Comparison of ENCODE assay signal across 8 mouse cellular contexts in the genomic region with DNA sequence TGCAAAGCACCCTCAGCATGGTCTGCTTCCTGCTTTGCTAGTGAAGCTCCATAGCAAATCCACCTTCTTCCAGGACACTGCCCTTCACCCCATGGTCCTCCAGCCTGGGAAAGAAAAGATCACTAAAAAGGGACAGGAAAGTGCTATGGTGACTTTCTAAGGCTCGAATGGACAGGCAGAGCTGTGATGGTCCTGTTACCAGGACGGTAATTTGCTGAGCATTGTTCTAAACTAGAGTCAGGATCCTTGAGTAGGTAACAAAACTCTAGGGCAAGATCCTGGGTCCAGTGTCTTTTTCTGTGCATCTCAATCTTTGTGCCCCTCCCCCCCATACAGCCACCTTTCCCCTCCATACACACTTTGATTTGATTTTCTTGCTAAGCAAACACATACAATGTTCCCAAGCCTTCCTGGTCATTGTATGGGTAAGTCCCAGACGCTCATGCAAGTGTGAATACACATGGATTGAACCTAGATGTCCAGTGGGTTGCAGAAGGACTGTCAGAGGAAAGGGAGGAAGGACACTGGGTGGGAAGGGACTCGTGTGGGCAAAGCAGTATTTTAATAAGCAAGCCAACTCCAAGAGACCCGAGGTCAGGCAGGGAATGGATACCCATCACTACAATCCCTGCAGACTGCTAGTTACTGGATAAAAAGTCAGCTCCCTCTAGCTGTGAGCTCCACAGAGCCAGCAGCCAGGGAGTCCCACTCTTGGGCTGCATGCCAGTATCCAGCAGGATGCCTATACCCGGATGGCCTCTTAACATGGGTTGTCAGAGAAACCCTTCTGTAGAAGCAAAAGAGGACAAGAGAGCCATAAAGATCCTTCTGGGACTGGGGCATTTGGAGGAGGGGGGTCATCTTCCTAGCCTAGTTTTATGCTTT.
DNase-seq lines count a peak whose midpoint lies in the region; ATAC-seq lines count a peak whose summit lies in the region.

No protein-coding gene starts in this region.

- 21% methylated on average over 6 of the region's 6 CpGs for WGBS in forebrain, embryonic 10.5 days
- WGBS in hindbrain, embryonic 14.5 days: 5% methylated on average over 6 of the region's 6 CpGs
- 4% methylated on average over 6 of the region's 6 CpGs for WGBS in midbrain, embryonic 16.5 days

- peak overlapping the region; percentile 38 for H3K4me3 ChIP-seq in forebrain, embryonic 10.5 days
- H3K4me3 ChIP-seq in hindbrain, embryonic 14.5 days (replicated peaks; ENCODE audit: low read length): no peak overlapping the region
- H3K4me3 ChIP-seq in midbrain, embryonic 16.5 days (ENCODE audit: low read depth, low read length): no peak overlapping the region

- peak; percentile 41; the same call in 1 of the 2 replicates for ATAC-seq in hindbrain, embryonic 14.5 days (ENCODE audit: low FRiP score)
- ATAC-seq in midbrain, embryonic 16.5 days: peak; percentile 18; the same call in 1 of the 2 replicates

- H3K9ac ChIP-seq in hindbrain, embryonic 14.5 days: peak overlapping the region; percentile 43
- peak overlapping the region; percentile 51; the same call in 1 of the 2 replicates for H3K9ac ChIP-seq in midbrain, embryonic 16.5 days (ENCODE audit: low read depth, low read length)

- peak overlapping the region; percentile 95 for H3K27ac ChIP-seq in forebrain, embryonic 10.5 days
- peak overlapping the region; percentile 92 for H3K27ac ChIP-seq in hindbrain, embryonic 14.5 days
- H3K27ac ChIP-seq in midbrain, embryonic 16.5 days (ENCODE audit: low read length): peak overlapping the region; percentile 91

- H3K27me3 ChIP-seq in forebrain, embryonic 10.5 days (ENCODE audit: poor library complexity, severe bottlenecking): no peaks in the 10 kb centered on the region
- H3K27me3 ChIP-seq in hindbrain, embryonic 14.5 days (ENCODE audit: control insufficient read depth, insufficient read depth, low read length): no peaks in the 10 kb centered on the region
- H3K27me3 ChIP-seq in midbrain, embryonic 16.5 days (ENCODE audit: control insufficient read depth, insufficient read depth, low read depth, low read length): no peaks in the 10 kb centered on the region

- no peaks in the 10 kb centered on the region for H3K9me3 ChIP-seq in forebrain, embryonic 10.5 days
- no peaks in the 10 kb centered on the region for H3K9me3 ChIP-seq in hindbrain, embryonic 14.5 days (ENCODE audit: control insufficient read depth, low read length)
- H3K9me3 ChIP-seq in midbrain, embryonic 16.5 days (replicated peaks; ENCODE audit: control insufficient read depth, low read length, poor library complexity, severe bottlenecking): no peaks in the 10 kb centered on the region

- peak overlapping the region; percentile 39 for H3K4me2 ChIP-seq in hindbrain, embryonic 14.5 days (replicated peaks)
- peak overlapping the region; percentile 40 for H3K4me2 ChIP-seq in midbrain, embryonic 16.5 days (ENCODE audit: low read length)

- intact Hi-C loops in left cerebral cortex, postnatal 4 days (cut with DNase I): no loop called here

- peak; percentile 78 to 80 for DNase-seq in right cerebral cortex, postnatal 10 days (ENCODE audit: low spot score in 2 of 2)
- DNase-seq in right cerebral cortex, postnatal 25 days: no peak
- DNase-seq in forebrain, embryonic 10.5 days (ENCODE audit: extremely low spot score, low spot score): no peak
- peak; percentile 67 for DNase-seq in hindbrain, embryonic 14.5 days (ENCODE audit: low spot score)
- peak; percentile 76 for DNase-seq in left cerebral cortex, postnatal 4 days
- no peak for DNase-seq in embryo, embryonic 9.5 days (ENCODE audit: extremely low spot score)
- DNase-seq in thymus, postnatal 0 days (ENCODE audit: low spot score): no peak

- peaks cover 94% of the 10 kb centered on the region for H3K4me1 ChIP-seq in forebrain, embryonic 10.5 days
- peaks cover 57% of the 10 kb centered on the region for H3K4me1 ChIP-seq in hindbrain, embryonic 14.5 days (replicated peaks; ENCODE audit: control insufficient read depth, insufficient read depth, low read length)
- H3K4me1 ChIP-seq in midbrain, embryonic 16.5 days (ENCODE audit: control insufficient read depth, insufficient read depth, low read length): peaks cover 41% of the 10 kb centered on the region

- H3K36me3 ChIP-seq in forebrain, embryonic 10.5 days (replicated peaks): no peaks in the 10 kb centered on the region
- no peaks in the 10 kb centered on the region for H3K36me3 ChIP-seq in hindbrain, embryonic 14.5 days (replicated peaks; ENCODE audit: control insufficient read depth, insufficient read depth)
- no peaks in the 10 kb centered on the region for H3K36me3 ChIP-seq in midbrain, embryonic 16.5 days (ENCODE audit: control insufficient read depth, insufficient read depth, low read length)

Comparison
In these comparisons a context has a peak if more than half of its experiments do, and no peak if none do; other contexts are left out.
1. DNase-seq: peak in right cerebral cortex, postnatal 10 days (2 of 2), hindbrain, embryonic 14.5 days (single experiment) and left cerebral cortex, postnatal 4 days (single experiment); none in right cerebral cortex, postnatal 25 days (single experiment), forebrain, embryonic 10.5 days (single experiment), embryo, embryonic 9.5 days (single experiment) and thymus, postnatal 0 days (single experiment).
2. Peak in every context shown above with its lines, with median percentiles within 50 percentile points of each other: H3K27ac ChIP-seq.